Mouse (Mus musculus) forebrain, embryonic 14.5 days (tissue): ENCODE data around the gene Acadl. TPM values are rescaled to one million over a fixed set of nuclear protein-coding genes. Genes with fewer than 3 reads are reported as not detected.

Experiments
- ATAC-seq: fragments of 200-750 bp; cut with Nextera tagmentation; 2 replicates; pipeline ENCODE4 v1.8.0; 2017; ENCODE audit warnings: mild to moderate bottlenecking, moderate library complexity
- DNase-seq: peaks from one replicate; pipeline ENCODE4 v3.0.0-alpha.2; 2015; ENCODE audit warnings: low spot score
- H3K27ac ChIP-seq: fragments of 300-500 bp; sonication (generic); 2 replicates; pipeline ENCODE4 v1.5.1; 2014; ENCODE audit warnings: low read depth, mild to moderate bottlenecking, control low read depth, low read length, moderate library complexity
- H3K27me3 ChIP-seq: fragments of 300-500 bp; sonication (generic); replicated peaks from 2 replicates; pipeline ENCODE4 v1.6.1; 2014; ENCODE audit warnings: low read length, control low read depth, mixed read lengths; ENCODE audit not compliant: control insufficient read depth, insufficient read depth
- H3K36me3 ChIP-seq: fragments of 300-500 bp; sonication (generic); 2 replicates; pipeline ENCODE4 v1.6.1; 2014; ENCODE audit warnings: low read length, control low read depth; ENCODE audit not compliant: control insufficient read depth, insufficient read depth
- H3K4me1 ChIP-seq: fragments of 300-500 bp; sonication (generic); 2 replicates; pipeline ENCODE4 v1.6.1; 2014; ENCODE audit warnings: antibody characterized with exemption, low read length, control low read depth; ENCODE audit not compliant: control insufficient read depth, insufficient read depth
- H3K4me2 ChIP-seq: fragments of 300-500 bp; sonication (generic); 2 replicates; pipeline ENCODE4 v1.6.1; 2014; ENCODE audit warnings: mild to moderate bottlenecking, control low read depth, low read length
- H3K4me3 ChIP-seq: fragments of 300-500 bp; sonication (generic); 2 replicates; pipeline ENCODE4 v1.5.1; 2014; ENCODE audit warnings: low read depth, low read length, control low read depth
- H3K9ac ChIP-seq: fragments of 300-500 bp; sonication (generic); 2 replicates; pipeline ENCODE4 v1.6.1; 2014; ENCODE audit warnings: mild to moderate bottlenecking, low read length, control low read depth, moderate library complexity
- H3K9me3 ChIP-seq: fragments of 300-500 bp; sonication (generic); replicated peaks from 2 replicates; pipeline ENCODE4 v1.6.1; 2016; ENCODE audit warnings: low read length, control low read depth, mixed read lengths; ENCODE audit not compliant: control insufficient read depth
- WGBS: fragments of 180-500 bp; shearing (Covaris S2); extraction: QIAGEN DNeasy Blood & Tissue Kit; methylation state at CpG from one replicate; pipeline ENCODE4 v1.1.7; 2014; 5-methylcytosine and 5-hydroxymethylcytosine counted together
- polyA plus RNA-seq: library from polyadenylated mRNA; unstranded; fragments of >200 nt; fragmentation: Nextera tagmentation; extraction: Ambion mirVana; gene quantifications from 2 replicates; pipeline ENCODE4 v1.2.1, GENCODE M21; 2014

Acadl gene
- polyA plus RNA-seq, 1 experiment from 2014 or later, result 34.7 TPM

DNA sequence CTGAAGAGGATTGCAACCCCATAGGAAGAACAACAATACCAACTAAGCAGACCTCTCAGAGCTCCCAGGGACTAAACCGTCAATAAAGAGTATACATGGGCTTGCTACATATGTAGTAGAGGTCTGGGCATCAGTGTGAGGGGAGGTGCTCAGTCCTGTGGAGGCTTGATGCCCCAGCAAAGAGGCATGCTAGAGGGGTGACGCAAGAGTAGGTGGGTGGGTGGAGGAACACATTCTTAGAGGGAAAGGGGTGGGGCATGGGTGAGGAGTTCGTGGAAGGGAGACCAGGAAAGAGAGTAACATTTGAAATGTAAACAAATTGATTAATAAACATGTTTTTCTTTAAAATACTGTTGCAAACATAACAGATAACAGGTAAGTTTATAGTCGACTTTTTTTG is 82.0 kb downstream of the Acadl start:
- no peaks in the 10 kb centered on the region for H3K4me1 ChIP-seq
- H3K4me2 ChIP-seq, result no peak overlapping the region
- no peaks in the 10 kb centered on the region for H3K27me3 ChIP-seq
- DNase-seq (no peak), ATAC-seq (no peak)
- H3K9me3 ChIP-seq, result no peaks in the 10 kb centered on the region
- no peak overlapping the region for H3K9ac ChIP-seq
- no peak overlapping the region for H3K27ac ChIP-seq
- no peaks in the 10 kb centered on the region for H3K36me3 ChIP-seq
- no peak overlapping the region for H3K4me3 ChIP-seq
- WGBS, result 79% methylated on average over 4 of the region's 4 CpGs

Other genes starting within 250 kb of the Acadl start
- 46.3 and 47.9 TPM in 2 replicates for gene Rpe, start 162.4 kb downstream of the Acadl start, polyA plus RNA-seq
- 8.5 and 10.9 TPM in 2 replicates for gene Kansl1l, start 45.7 kb downstream of the Acadl start, polyA plus RNA-seq
- 0.34 TPM in 1 of 2 replicates, not detected in the other for gene Myl1, start 82.1 kb upstream of the Acadl start, polyA plus RNA-seq
- gene Lancl1, start 175.6 kb upstream of the Acadl start, polyA plus RNA-seq, result 191 and 197 TPM in 2 replicates